Mouse (Mus musculus): ENCODE measurements at regions not wholly inside any gene's neighbourhood (a gene's known extent, or its start where the extent isn't known, plus 50 kb on each side); places are given as distances from the start of the nearest gene placed in this dataset.

DNA sequence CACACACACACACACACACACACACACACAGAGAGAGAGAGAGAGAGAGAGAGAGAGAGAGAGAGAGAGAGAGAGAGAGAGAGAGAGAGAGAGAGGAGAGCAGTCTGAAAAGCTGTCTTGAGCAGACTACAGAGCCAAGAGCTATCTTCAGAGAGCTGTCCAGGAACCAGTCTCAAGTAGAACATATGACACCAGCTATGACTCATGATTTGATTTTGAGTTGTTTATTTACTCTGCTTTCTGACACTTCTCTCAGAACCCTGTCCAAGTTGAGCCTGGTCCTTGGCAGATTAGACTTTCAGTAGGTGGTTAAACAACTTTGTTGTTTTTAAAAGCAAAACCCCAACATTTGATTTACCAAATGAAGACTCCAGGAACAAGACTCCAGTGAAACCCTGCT is 420.8 kb upstream of the Lcorl start:
- no peak for DNase-seq

DNA sequence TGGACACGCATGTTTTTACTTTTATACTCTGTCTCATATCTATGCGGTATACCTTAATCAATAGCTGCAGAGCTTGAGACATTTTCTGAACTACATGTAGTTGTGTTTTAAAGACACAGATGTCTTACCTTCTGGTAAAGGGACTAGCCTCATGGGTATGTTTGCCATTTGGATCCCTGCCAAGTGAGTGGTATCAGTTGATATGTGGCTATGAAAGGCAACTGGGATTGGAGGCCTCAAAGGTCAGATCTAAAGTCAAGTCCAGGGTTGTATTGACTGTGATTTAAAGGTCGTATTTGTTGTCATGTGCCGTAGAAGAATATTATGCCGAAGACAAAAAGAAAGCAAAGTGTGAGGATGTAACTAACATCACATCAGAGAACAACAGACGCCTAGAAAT is 399.3 kb upstream of the Lcorl start:
- DNase-seq: no peak

DNA sequence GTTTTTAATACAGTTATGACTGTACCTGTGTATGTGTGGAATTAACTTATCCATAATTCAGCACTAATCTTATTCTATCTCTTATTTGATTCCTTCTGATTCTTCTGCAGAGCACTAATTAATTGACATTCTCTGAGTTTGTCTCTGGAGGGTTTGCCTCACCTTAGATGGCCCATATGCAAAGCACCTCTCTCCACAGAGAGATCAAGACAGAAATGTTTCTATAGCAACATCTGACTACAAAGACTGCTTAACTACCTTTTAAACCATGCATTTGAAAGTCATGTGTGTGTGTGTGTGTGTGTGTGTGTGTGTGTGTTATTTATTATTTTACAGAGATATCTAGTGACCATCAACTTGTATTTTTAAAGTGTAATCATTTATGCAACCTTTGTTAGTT is 396.5 kb upstream of the Lcorl start:
- no peak for DNase-seq

DNA sequence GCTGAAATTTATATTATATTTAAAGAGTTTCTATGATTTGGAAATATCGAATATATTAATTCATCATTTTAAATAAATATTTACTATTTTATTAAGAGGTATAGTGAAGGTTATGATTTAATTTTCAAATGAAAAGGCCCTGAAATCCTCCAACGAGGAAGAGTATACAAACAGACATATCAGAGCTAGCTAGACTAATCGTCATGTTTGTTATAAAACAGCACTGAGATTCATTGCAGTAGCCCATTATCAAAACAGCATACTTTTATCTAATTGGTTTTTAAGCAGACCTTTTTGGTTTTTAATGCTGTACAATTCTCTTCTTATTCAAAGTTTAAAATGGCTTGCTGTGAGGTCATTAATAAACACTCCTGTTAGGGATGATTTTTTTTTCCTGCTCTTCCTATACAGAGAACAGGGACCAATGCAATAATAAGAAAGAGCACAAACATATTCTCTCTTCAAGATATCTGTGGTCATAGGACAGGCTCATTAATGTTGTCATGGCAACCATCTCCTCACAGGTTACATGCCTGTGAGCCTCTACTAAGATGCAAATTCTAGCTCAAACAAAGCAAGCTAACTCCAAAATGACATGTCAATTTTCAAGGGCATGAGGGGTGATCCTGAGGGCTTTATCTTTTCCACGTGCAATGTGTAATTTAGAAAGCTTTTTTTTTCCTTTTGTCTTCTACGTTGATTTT is 378.1 kb upstream of the Lcorl start:
- DNase-seq: no peak

DNA sequence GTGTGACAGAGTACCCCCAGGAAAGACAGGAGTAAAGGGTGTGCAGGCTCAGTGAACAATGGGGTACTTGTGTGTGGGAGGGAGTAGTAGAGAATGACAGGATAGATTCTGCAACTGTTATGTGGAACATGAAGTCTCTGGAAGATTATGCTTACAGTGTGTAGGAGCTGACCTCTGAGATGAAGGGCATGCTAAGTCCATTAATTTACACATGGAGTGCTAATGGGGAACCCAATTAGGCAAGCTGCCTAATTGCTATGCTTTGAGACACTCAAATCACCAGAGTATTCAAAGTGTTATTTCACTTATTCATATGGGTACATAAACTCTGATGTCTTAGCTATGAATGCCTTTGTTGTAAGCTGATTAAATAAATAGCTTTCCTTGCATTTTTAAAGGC is 375.4 kb upstream of the Lcorl start:
- no peak for DNase-seq

DNA sequence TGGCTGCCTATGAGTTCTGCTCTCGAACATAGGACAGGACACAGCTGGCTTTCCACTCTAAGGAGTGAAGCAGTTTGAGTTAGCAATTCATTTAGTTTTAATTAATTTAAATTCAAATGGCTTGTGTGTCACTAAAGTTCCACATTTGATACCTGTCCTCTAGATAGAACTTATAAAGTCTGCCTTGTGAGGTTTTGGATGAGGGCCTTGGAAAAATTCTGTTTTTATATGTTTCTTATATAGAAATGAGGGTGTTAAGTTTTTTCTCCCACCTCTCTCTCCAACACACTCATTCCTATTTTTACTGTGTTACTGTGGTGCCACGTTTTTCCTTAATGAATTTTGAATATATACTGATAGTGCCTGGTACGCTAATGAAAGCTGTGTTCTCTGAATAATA is 371.3 kb upstream of the Lcorl start:
- no peak for DNase-seq

DNA sequence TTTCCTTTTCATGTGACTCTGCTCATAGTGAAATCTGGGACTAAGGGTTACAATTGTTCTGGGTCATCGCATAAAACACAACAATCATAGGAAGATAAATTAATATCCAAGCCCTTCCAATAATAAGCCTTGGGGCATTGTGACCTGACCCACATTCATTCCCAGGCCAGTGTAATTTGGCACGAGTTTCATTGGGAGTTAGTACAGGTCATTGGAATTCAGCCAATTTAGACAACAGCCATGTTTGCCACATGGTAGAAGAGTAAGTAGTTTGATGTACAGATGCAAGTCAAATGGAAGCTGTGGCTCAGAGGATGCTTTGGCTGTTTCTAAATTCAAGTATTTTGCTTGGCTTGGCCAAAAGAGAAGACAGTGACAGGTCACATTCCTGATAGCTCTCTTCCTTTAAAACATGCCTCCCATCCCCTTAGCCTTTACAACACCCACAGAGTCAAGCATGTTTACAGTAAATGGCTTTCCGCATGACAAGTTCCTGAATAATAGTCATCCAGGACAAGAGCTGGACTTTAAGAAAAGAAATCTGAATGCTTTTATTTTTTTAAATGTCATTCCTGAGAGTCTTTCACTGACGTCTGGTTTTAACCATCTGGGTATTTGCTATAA is 355.5 kb upstream of the Lcorl start:
- DNase-seq: peak; percentile 2 to 16

DNA sequence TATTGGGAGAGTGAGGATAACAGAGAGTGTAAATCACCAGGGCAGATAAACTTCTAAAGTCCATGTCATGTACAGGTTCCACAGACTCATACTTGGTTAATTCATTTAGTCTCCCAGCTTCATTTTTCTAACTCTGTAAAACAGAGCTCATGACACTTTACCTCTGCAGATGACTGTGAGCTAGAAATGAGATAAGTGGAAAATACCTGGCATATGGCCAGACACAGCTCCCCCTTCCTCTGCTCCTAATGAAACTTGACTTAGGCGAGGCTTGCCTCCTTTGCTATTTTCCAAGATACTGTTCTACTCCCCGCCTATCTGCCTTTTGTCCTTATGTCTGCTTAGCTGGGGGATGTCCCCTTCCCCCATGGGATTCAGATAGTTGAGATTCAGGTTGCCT is 351.7 kb upstream of the Lcorl start:
- no peak for DNase-seq

DNA sequence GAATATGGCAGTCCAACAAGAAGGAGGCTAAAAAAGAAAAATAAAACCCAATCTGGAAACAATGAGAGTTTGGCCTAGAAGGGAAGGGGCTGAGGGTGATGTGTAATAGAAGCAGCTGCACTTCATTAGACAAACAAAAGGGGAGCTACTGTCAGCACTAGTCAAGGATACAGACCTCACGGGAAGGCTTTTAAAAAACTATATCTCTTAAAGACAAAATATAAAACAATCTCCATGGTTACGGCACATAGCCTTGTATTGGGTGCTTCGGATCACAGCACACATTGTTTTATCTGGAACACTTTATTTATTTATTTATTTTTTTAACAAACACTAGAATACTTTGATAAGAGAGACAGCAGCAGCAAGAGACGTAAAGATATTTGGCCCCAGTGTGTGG is 346.3 kb upstream of the Lcorl start:
- DNase-seq: no peak

DNA sequence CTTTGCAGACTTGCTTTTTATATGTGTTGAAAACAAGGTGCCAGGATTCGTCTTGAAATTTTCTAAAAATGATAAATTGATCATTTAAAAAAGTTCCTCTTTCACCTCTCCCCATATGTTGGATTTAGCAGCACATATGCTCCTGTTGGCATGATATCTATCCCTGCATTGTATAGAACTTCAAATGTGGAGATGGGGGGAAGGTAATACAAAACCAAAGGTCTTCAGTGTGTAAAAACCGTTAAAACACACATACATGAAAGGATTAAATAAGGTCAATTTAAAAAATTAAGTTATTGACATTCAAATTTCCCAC is 345.0 kb upstream of the Lcorl start:
- DNase-seq: no peak

DNA sequence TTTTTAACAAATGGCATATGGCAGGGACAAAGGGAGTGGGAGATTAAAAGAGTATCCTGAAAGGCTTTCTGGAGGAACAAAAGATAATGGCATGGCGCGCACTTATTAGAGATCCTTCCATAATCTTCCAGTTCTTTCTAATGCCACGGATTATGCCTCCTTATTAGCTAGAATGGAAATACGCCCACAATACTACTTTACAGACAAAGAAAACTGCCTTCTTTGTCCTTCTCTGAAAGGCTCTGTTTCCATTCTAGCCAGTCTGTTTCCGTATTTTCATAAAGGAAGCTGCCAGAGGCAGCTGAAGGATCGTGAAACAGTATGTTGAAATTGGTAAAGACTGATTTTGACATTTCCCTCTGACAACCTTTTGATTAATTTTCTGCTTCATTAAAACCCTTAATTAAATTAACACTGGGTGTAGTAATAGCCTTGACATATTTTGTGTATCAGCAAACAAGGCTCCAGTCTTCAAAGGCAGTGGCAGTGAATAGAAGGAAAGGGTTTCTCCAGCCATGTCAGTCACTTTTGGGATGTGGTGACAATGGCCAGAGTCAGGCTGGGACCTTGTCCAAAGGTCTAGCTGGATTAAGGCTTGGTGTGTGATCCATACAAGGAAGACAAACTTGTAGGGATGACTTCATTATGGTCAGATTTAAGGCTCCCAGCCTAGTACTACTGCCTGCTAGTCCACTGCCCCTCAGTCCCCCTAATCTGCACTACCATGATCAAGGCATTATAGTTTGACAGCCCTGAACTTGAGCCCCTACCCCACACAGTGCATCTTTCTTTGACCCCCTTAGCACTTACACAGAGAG is 344.4 kb upstream of the Lcorl start:
- no peak for DNase-seq

DNA sequence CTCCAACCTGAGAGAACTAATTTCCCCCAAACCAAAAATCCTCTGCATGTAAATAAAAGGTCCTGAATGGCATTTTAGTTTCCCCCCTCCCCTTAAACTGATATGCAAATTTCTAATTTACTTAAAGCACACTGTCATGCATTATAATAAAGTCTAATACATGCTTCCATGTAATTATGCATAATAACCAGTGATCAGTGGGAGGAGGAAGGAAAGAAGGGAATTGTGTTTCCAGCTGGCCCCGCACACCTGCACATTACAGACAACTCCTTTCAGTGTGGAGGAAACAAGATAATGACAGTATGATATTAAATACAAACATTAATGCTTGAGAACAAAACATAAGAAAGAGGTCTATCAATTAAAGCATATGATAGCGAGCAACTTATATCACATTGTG is 329.5 kb upstream of the Lcorl start:
- no peak for DNase-seq

DNA sequence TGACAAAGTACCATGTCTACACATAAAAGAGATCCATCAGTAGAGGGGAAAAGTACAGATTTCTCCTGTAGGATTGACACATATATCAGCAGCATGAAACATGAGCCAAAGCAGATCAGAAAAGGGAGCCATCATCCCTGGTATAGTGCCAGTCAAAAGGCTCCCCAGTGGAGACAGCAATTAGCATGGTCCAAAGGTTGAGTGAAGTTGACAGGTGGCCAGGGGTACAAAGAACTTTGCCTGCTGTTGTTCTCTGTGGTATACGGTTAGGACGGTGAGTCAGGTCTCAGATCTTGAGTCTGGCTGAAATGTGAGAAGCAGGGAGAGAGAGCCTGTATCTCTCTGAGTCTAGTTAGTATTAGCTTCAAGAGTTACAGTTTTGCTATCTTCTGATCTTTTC is 324.7 kb upstream of the Lcorl start:
- peak; percentile 64 to 77 for DNase-seq

DNA sequence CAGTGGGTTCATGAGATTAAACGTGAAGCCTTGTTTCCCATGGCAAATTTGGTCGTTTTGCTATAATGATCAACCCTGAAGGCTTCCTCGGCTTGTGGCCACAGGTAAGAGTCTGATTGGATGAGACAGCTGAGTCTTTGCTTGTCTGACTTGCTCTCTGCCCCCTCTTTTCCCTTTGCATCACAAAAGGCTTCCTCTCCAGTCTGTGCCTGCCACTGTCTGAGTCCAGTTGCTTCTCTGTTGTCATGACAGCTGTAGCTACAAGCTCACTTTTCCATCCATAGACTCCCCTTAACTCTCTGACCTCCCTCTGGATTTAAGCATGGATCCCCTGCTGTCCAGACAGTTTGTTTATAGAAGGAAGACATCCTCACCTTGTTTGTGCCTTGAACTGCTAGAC is 314.9 kb upstream of the Lcorl start:
- no peak for DNase-seq

DNA sequence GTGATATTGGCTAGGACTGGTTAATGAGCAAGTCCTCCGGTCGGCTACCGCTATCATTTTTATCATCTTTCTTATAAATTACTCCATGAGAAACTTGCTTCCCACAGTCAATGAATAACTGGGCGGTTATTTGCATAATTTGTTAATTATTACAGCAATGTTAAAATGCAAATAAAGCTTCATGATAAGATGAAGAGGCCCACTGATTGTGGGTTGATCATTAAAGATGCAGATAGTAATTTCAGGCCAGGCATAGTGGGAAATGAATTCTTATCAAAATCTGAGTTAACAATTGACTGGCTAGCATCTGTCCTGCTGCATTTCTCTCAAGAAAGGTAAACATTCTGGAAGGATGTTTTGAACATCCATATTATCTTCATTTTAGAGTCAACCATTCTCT is 303.4 kb upstream of the Lcorl start:
- no peak for DNase-seq

DNA sequence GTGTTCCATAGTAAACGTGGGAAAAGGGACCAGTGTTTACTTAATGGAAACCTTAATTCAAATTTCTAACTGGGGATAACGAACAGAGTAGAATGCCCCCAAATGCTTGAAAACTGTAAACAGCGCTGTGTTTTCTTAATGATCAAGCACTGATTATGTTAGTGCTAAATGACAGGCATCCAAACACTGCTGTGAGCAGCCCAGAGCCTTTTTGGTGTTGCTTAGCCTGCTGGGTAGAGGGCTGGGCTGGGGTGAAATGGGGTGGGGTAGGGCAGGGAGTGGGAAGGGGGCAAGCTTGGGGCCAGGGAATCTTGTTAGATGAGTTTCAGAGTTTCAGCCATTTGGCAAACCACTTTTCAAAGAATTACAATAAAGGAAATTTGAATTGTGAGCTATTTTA is 294.6 kb upstream of the Lcorl start:
- DNase-seq: no peak

DNA sequence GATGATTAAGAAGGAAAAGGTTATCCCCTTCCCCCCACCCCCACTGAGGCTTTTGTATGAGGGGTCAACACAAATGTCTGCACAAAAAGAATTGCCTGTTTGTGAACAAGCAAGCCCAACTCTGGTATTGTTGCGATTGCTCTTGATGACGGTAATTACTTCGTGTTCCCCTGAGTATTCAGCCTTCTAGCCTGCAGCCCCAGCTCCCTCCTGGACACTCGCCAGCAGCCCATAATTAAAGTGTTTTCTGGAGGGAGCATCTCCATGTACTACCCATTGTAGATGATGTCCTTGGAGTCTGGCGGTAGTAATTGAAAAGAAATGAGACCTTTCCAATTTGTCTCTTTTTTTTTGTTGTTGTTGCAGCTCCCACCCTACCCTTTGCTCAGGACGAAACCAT is 293.4 kb upstream of the Lcorl start:
- peak in 1 of 2 experiments; percentile 4 for DNase-seq

DNA sequence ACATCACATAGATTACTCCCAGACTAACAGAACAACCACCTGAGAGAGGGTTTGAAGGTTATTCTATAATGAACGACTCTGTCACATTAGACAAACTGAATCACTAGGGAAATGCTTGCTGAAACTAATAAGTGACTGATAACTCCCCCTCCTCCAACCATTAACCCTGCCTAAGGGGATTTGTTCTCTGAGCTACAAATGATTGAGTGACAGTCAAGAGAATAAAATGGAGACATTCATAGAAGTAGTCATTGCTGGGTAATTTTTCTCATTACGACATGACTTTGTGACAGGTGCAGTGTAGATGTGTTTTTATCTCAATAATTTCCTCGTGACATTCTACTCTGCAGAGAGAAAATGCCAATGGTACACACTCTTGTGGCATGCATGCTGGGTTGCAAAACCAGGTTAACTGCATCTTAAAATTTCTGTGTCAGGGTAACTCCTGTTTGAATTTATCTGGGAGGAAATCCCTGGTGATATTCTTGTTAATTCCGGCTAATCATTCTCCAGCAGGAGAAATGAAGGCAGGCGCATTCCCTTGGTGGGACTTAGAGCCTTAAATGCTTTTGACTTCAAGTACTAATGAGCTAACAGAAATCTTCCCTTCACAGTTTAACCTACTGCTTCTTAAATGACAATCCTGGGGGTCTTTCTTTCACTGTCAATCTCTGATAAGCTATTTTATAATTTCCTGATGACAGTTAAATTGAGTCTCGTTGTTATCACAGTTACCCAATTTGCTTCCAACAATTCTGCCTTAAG is 292.6 kb upstream of the Lcorl start:
- no peak for DNase-seq

DNA sequence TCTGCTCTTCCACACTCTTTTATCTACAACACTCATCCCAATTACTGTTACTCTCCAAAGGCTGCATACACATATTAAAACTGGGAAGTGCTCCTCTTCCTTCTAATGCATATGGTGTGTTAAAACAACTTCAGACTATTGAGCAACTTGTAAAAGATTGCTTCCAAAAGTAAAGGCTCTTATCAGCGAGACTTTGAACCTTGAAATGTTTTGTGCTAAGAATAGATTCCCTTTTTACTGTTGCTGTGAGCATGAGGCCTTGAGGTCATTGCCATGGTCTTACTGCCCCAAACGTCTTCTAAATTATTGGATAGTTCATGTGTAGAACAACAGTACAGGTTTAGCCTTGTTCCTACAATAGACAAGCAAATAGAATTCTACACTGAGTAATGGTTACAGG is 281.6 kb upstream of the Lcorl start:
- no peak for DNase-seq

DNA sequence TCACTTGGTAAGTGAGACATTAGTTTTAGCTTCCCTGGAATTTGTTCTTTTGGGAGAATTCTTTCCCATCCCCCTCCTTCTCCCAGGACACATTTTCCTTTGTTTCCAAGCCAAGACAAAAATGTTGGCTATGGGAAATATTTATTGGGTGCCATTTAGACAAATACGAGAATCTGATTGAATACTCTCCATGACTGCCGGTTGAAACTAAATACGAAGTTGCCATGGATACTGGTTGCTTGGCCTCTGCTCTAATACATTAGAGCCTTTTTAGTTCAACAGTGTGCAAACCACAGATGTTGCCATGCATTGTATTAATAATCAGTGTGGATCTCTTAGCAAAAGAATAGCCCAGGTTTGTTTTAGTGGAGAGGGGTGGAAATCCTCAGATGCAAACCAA is 280.3 kb upstream of the Lcorl start:
- DNase-seq: no peak

DNA sequence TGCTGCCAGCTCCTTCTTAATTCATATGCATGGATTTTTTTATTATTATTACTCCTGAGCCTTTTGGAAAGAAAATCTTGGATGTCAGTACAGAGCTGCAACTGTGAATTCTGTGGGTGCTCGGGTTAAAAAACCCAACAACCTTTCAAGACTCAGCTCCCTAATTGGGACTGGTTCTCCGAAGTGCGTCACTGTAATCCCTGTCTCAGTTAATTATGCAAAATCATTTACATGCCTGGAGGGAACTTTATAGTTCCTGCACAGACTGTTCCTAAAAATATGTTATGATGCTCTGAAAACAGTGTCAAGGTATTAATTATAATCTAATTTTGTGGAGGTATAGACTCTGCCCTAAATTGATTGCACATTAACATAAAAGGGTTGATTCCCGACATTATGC is 250.6 kb upstream of the Lcorl start:
- no peak for DNase-seq

DNA sequence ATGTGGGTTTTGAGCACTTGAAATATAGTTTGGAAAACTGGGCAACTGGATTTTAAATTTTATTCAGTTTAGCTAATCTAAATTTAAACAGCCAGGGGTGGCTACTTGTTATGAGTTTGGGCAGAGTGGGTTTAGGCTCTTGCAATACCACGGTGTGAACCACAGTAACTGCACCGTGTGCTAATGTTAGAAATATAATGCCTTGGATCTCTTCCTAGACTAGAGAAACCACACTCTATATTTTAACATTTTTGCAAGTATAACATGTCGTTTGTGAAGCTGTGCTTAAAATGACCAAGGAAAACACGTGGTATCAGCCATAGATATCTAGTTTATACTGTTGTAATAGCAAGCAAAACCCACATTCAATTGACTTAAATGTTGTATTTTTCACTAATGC is 245.9 kb upstream of the Lcorl start:
- DNase-seq: no peak

DNA sequence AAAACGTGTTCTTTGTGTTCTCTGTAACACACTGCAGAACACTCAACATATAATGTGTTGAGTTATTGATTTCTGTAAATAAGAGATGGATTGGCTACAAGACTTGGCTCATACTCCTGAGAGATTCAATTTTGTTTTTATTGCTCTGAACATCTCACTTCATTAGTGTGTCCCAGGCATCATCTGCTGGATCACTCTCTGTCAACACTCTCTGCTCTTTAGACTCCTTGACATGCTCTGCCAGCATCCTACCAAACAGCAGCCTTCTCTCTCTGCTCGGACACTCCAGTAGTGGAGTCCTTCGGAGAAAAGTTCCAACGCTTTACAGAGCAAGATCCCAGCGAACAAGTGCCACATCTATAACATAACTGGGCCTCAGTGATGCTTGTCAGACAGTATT is 235.1 kb upstream of the Lcorl start:
- no peak for DNase-seq

DNA sequence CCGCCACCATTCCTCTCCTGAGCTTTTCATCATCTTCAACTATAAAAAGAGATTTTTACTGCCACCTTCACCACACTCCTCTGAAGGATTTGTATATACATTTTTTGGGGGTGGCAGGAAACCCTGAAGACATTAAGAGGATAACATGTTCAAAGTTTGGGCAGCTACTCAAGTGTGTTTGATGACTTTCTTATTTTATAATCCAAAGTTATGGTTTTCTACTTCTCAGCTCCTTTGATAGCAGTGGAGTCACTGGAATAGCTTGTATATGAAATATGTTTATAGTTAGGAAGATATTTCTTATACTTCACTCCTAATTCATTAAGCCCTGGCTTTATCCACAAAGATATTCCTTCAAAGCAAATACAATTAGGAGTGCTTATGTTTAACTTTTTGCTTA is 229.5 kb upstream of the Lcorl start:
- no peak for DNase-seq
